Mouse (Mus musculus) left cerebral cortex, adult 18-20 months (tissue): ENCODE data around the gene Tecta. TPM values are rescaled to one million over a fixed set of nuclear protein-coding genes. Genes with fewer than 3 reads are reported as not detected.

Experiments
- DNase-seq, 2 experiments: peaks; one replicate each; pipeline ENCODE4 v3.0.0; 2021 to 2022; ENCODE audit warnings: low spot score in 2 of 2, mixed read lengths in 1 of 2
- microRNA-seq, 2 experiments: library from miRNA; unstranded; fragments of <30 nt; microRNA quantifications; one replicate each; pipeline ENCODE4 v1.2.0; 2021
- total RNA-seq, 2 experiments: library from RNA; stranded (reverse); gene quantifications; 2 replicates each; pipeline ENCODE4 v1.2.3; 2021

Tecta gene
- total RNA-seq, 2 experiments from 2014 or later: 0.14 to 0.33 TPM

DNA sequence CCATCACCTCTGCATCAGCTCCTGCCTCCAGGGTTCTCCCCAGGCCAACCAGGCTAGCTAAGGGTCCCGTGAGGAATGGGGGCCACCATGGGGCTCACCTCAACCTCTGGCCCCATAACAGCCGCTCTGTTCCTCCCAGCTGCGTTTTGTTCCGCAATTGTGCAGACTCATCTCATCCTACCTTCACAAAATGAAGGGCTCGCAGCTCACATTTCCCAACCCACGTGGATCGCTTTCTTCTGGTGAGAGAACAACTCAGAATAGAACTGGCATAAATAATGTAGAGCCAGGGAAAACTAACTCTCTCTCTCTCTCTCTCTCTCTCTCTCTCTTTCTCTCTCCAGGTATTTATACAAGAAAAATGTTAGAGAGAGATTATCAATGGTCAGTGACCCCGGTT, 76.5 kb downstream of the Tecta start:
- DNase-seq: peak in 1 of 2 experiments; percentile 52

- no peak for DNase-seq
These were observed 78.3 kb downstream of the Tecta start for GRCm38 (mm10) chr9:42321442-42321841.

DNA sequence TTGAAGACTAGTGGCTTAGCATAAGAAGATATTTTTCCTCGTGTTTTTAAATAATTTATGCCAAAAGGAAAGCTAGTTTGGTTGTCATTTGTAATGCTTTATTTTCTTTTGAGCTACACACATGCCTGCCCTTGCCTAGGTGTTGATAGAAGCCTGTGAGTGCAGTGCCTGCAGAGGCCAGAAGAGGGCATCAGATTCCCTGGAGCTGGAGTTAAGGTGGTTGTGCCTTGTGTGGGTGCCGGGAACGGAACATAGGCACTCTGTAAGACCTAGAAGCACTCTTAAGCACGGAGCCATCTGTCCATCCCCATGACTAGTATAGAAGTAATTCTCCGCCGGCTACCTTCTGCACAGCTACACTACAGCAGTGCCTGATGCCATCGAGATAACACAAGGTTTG, 79.1 kb downstream of the Tecta start:
- no peak for DNase-seq

DNA sequence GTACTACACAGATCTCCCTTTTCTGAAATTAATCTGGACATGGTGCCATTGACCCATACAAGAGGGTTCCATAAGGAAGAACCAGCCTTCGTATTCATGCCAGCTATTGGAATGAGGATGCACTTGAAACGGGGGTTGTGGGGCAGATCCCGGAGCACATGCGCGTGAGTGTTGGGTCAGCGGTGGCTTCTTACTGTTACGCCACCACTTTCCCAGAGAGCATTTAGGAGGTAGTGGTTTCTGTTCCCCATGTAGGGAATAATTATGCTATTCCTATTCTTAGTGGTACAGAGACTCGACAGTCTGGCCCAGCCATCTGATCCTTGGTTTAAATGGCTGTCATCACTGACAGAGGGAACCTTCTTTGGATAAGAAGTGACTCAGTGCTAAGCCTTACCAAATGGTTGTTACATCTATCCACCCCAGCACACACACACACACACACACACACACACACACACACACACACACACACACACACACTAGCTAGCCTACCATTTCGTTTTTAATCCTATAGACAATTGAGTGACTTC, 81.2 kb downstream of the Tecta start:
- DNase-seq: no peak

DNA sequence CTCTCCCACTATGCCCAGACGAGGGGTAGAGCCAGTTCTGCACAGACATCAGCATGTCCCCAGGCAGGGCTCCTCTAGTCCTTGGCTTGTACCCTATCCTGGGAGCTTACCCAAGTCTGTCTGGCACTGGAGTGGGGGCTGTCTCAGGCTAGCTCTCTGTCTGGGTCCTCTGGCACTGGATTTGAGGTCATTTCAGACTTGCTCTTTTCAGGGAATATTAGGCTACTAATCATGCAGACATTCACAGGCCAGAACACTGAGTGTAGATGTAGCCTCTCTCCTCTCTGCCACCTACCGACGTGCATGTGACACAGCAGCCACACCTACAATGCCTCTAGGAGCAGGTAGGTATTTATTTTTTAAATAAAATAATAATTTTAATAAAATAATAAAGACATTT, 82.4 kb downstream of the Tecta start:
- DNase-seq: no peak

- DNase-seq: no peak
These were observed 83.9 kb downstream of the Tecta start for GRCm38 (mm10) chr9:42315816-42316215.

DNA sequence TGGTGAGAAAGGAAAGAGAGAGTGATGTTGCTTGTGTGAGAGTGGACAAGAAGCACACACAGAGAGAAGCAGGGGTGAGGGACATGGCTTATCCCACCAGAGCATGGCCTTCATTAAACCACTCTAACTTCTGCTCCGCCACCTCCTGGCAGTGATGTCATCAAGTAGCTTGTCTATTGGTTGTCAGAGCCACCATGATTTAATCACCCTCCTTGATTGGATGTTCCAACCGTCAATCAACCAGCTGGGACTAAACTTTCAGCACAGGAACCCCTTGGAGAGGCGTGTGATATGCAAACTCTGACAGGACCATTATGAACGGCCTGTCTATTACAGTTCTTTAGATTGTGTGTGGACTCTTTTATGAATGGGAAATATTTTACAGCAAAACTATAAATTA, 84.8 kb downstream of the Tecta start:
- no peak for DNase-seq

DNA sequence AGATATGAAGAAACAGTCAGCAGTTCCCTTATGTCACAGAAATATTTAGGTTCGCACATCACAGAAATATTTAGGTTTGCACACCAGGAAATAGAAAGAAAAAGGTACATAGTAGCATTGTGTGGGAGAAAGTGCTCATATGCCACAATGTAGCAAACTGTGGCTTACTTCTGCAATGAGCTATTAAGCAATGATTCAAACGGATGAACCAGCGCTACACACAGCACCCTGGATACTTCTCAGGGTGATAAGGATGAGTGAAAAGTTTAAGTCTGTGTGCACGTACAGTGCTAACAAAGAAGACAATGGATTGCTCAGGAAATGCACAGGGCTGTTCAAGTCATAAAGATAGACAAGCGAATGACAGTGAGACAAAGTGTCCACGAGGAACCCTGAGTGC, 85.3 kb downstream of the Tecta start:
- DNase-seq: no peak

- no peak for DNase-seq
These were observed 85.9 kb downstream of the Tecta start for GRCm38 (mm10) chr9:42313872-42314271.

GRCm38 (mm10) chr9:42311311-42311710, 88.4 kb downstream of the Tecta start:
- no peak for DNase-seq

GRCm38 (mm10) chr9:42303894-42304293, 95.8 kb downstream of the Tecta start:
- DNase-seq: no peak

- DNase-seq: no peak
These were observed 98.6 kb downstream of the Tecta start for GRCm38 (mm10) chr9:42301082-42301633.

- DNase-seq: no peak
These were observed 103.3 kb downstream of the Tecta start for GRCm38 (mm10) chr9:42296297-42296922.

- DNase-seq: no peak
These were observed 105.6 kb downstream of the Tecta start for GRCm38 (mm10) chr9:42294131-42294530.

DNA sequence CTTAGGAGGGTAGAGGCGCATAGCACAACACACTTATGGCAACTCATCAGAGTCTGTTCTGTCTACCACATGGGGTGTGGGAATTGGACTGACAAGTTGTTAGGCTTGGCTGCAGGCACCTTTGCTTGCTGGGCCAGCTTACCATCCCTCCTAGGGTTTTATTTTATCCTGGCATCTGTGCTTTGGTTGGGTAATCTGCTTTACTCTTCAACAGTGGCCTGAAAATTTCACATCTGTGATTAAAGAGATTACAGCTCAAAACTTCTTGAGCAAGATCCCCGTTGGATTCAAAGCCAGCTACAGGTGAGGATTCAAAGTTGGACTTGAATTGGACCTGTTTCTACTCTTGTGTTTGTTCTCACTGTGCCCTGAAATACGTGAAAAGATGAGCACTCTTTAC, 106.1 kb downstream of the Tecta start:
- DNase-seq: no peak

GRCm38 (mm10) chr9:42293051-42293450, 106.7 kb downstream of the Tecta start:
- no peak for DNase-seq

- no peak for DNase-seq
These were observed 120.1 kb downstream of the Tecta start for GRCm38 (mm10) chr9:42279676-42280075.

Small RNAs within 50 kb of the gene (microRNA-seq; reads per million reads assigned to microRNA genes)
- 0 reads per million in 2 experiments for gene Gm44311

Other genes starting within 250 kb of the Tecta start
- 10 to 100 TPM; 55.2 to 58.5 TPM for gene Sc5d, start 135.7 kb downstream of the Tecta start, total RNA-seq
- gene Tbcel, start 107.9 kb upstream of the Tecta start, total RNA-seq: 10 to 100 TPM; 46.3 to 48.9 TPM